Mouse (Mus musculus): ENCODE measurements around the gene Porcn. TPM values are rescaled to one million over a fixed set of nuclear protein-coding genes. Genes with fewer than 3 reads are reported as not detected.

The Porcn gene
- polyA plus RNA-seq, 1 experiment from 2014 or later, result 20.4 TPM

DNA sequence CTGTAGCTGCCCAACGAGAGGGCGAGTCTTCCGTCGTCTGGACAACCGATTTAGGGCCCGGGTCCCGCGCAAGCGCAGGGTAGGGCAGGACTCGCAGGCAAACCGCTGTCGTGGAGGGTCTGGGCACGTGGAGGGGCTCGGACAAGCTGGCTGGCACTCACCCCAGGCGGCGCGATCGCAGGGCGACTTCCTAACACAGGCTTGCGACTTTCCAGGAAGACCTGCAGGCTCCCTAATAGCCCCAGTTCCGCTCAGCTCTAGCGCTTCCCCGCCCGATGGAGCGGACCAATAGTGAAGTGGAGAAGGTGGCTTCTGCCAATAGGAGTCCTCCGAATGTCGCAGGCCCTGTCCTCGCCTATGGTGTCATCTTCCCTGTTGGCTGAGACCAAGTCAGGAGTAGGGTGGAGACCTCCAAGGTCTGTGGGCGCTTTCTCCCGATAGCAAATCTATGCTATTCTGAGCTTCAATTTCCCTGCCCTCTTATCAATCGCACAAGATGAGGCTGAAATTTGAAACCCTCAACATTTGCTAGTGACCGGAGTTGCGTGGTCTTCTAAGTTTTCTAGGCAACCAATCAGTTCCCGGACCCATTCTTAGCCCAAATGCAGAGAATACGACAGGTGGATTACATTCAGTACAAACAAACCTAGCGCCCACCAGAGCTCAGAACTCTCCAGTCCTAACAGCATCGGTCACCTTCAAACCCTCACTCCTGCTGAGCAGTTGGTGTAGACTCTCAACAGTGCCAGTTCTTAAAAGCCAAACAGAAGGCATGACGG, 13.5 kb downstream of the Porcn start:
- Histone ChIP-seq H3K9me3 (ENCODE audit: control insufficient read depth, low read length) (no peaks in the 10 kb centered on the region), H3K27ac (ENCODE audit: low read depth, low read length) (peak overlapping the region; percentile 71), H3K27me3 (ENCODE audit: control insufficient read depth, insufficient read depth, low read length) (no peaks in the 10 kb centered on the region), H3K9ac (ENCODE audit: low read depth, low read length) (peak overlapping the region; percentile 55; the same call in 1 of the 2 replicates), H3K36me3 (ENCODE audit: control insufficient read depth, insufficient read depth, low read length) (no peaks in the 10 kb centered on the region), H3K4me3 (ENCODE audit: low read depth, low read length) (peak overlapping the region; percentile 48), H3K4me2 (replicated peaks; ENCODE audit: low read depth, low read length) (peak overlapping the region; percentile 64), H3K4me1 (replicated peaks; ENCODE audit: control insufficient read depth, insufficient read depth, low read length) (no peaks in the 10 kb centered on the region)
- DNase-seq (ENCODE audit: low spot score), result peak; percentile 76
- WGBS, result 19% methylated on average over 29 of the region's 38 CpGs
- ATAC-seq (ENCODE audit: low FRiP score), result peak; percentile 97

DNA sequence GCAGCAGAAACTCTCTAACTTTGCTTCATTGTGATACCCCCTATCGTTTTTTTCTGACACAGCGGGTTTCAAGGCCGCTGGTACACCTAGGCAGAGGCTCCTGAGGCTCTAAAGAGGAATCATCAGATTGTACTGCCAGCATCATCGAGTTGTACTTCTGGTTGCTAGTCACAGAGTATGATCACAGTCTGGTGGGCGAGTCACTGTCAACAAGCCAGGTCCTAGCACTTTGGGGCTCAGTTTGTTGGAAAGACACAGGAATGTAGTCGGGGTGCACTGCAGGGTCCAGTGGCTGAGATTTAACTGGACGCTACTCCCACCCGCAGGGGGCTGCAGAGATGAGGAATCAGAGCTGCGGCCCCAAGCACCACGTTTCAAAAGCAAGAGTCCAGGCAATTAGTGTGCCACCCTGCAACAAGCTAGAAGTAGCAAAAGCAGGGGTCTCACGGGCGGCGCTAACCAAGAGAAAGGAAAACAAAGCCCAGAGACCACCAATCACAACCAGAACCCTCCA, 14.1 kb downstream of the Porcn start:
- Histone ChIP-seq H3K27me3 (ENCODE audit: control insufficient read depth, insufficient read depth, low read length) (no peaks in the 10 kb centered on the region), H3K4me1 (replicated peaks; ENCODE audit: control insufficient read depth, insufficient read depth, low read length) (no peaks in the 10 kb centered on the region), H3K9me3 (ENCODE audit: control insufficient read depth, low read length) (no peaks in the 10 kb centered on the region), H3K27ac (ENCODE audit: low read depth, low read length) (peak overlapping the region; percentile 71), H3K4me3 (ENCODE audit: low read depth, low read length) (peak overlapping the region; percentile 48), H3K4me2 (replicated peaks; ENCODE audit: low read depth, low read length) (peak overlapping the region; percentile 64), H3K9ac (ENCODE audit: low read depth, low read length) (peak overlapping the region; percentile 55), H3K36me3 (ENCODE audit: control insufficient read depth, insufficient read depth, low read length) (no peaks in the 10 kb centered on the region)
- peak; percentile 6 for ATAC-seq (ENCODE audit: low FRiP score)
- no peak for DNase-seq (ENCODE audit: low spot score)
- 15% methylated on average over 13 of the region's 13 CpGs for WGBS

DNA sequence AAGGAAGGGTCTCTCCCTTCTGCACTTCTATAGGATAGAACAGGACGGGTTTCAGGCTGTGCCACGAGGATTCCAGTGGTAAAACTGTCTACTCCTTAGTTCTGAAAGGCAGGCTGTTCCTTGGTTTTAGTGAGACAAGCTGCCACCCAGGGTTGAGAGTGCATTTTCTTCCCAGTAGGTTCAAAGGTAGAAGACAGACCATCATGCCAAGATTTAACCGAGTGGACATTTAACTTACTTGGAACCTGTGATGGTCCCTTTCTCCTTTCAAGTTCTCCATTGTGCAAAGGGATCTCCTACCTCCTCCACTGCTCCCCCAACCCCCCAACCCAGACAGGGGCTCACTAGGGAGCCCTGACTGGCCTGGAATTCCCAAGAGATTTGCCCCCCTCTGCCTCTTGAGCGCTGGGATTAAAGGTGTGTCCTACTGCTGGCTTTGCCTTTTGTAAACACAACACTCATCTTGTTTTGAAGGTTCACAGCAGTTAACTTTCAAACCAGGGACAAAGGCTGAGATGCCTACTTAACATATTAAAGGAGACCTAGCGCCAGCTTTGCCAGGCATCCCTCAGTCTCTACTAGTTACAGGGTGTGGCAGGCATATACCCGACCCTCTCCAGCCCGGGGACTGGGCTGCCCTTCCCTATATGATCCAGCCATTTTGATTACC, 23.3 kb downstream of the Porcn start:
- Histone ChIP-seq H3K4me2 (replicated peaks; ENCODE audit: low read depth, low read length) (no peak overlapping the region), H3K4me1 (replicated peaks; ENCODE audit: control insufficient read depth, insufficient read depth, low read length) (no peaks in the 10 kb centered on the region), H3K36me3 (ENCODE audit: control insufficient read depth, insufficient read depth, low read length) (no peaks in the 10 kb centered on the region), H3K27me3 (ENCODE audit: control insufficient read depth, insufficient read depth, low read length) (no peaks in the 10 kb centered on the region), H3K4me3 (ENCODE audit: low read depth, low read length) (no peak overlapping the region), H3K9ac (ENCODE audit: low read depth, low read length) (no peak overlapping the region), H3K9me3 (ENCODE audit: control insufficient read depth, low read length) (no peaks in the 10 kb centered on the region), H3K27ac (ENCODE audit: low read depth, low read length) (no peak overlapping the region)
- no peak for ATAC-seq (ENCODE audit: low FRiP score)
- DNase-seq (ENCODE audit: low spot score), result no peak
- WGBS, result 15% methylated on average over 7 of the region's 7 CpGs

DNA sequence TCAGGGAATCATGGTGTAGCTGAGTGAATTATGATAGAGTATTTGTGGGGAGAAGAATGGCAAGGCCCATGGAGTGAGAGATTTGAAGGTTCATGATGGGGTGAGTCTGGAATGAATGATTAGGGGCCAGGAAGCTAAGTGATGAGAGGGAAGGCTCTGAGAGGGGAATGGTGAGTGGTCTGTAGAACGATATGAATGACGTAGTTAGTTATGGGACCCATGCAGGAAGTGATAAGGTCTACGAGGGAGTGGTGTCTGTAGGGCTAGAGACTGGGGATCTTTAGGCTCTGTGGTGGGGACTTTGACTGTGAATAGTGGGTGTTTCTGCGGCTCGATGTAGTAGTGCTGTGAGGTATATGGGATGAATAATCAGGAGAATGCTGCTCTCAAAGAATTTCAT, 26.7 kb downstream of the Porcn start:
- H3K4me3 ChIP-seq (ENCODE audit: low read depth, low read length), result no peak overlapping the region
- no peaks in the 10 kb centered on the region for H3K27me3 ChIP-seq (ENCODE audit: control insufficient read depth, insufficient read depth, low read length)
- ATAC-seq (ENCODE audit: low FRiP score) (no peak), DNase-seq (ENCODE audit: low spot score) (no peak)
- H3K9ac ChIP-seq (ENCODE audit: low read depth, low read length), result no peak overlapping the region
- 90% methylated on average over 5 of the region's 5 CpGs for WGBS
- no peak overlapping the region for H3K4me2 ChIP-seq (replicated peaks; ENCODE audit: low read depth, low read length)
- no peak overlapping the region for H3K27ac ChIP-seq (ENCODE audit: low read depth, low read length)
- no peaks in the 10 kb centered on the region for H3K4me1 ChIP-seq (replicated peaks; ENCODE audit: control insufficient read depth, insufficient read depth, low read length)
- no peaks in the 10 kb centered on the region for H3K36me3 ChIP-seq (ENCODE audit: control insufficient read depth, insufficient read depth, low read length)
- H3K9me3 ChIP-seq (ENCODE audit: control insufficient read depth, low read length), result no peaks in the 10 kb centered on the region

DNA sequence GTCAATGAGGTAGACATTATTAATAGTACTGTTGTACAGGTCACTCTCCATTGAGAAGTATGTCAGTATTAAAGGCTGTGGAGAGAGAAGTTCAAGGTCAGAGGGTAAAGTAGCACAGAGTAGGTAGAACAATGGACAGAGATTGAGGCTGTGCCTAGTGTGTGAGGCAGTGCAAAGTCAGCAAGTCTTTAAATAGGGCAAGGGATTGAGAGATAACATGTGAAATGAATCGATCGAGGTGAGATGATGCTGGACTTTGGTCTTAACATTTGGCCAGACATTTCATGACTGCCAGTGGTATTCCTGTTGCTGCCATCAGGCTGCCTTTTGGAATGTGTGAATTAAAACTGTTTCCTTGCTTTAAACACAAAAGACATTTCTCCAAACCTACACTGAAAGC, 27.5 kb downstream of the Porcn start:
- no peaks in the 10 kb centered on the region for H3K9me3 ChIP-seq (ENCODE audit: control insufficient read depth, low read length)
- no peak overlapping the region for H3K27ac ChIP-seq (ENCODE audit: low read depth, low read length)
- no peaks in the 10 kb centered on the region for H3K36me3 ChIP-seq (ENCODE audit: control insufficient read depth, insufficient read depth, low read length)
- no peaks in the 10 kb centered on the region for H3K4me1 ChIP-seq (replicated peaks; ENCODE audit: control insufficient read depth, insufficient read depth, low read length)
- no peaks in the 10 kb centered on the region for H3K27me3 ChIP-seq (ENCODE audit: control insufficient read depth, insufficient read depth, low read length)
- ATAC-seq (ENCODE audit: low FRiP score) (no peak), DNase-seq (ENCODE audit: low spot score) (no peak)
- WGBS, result 97% methylated on average over 2 of the region's 2 CpGs
- H3K4me2 ChIP-seq (replicated peaks; ENCODE audit: low read depth, low read length), result no peak overlapping the region
- H3K9ac ChIP-seq (ENCODE audit: low read depth, low read length), result no peak overlapping the region
- H3K4me3 ChIP-seq (ENCODE audit: low read depth, low read length), result no peak overlapping the region

DNA sequence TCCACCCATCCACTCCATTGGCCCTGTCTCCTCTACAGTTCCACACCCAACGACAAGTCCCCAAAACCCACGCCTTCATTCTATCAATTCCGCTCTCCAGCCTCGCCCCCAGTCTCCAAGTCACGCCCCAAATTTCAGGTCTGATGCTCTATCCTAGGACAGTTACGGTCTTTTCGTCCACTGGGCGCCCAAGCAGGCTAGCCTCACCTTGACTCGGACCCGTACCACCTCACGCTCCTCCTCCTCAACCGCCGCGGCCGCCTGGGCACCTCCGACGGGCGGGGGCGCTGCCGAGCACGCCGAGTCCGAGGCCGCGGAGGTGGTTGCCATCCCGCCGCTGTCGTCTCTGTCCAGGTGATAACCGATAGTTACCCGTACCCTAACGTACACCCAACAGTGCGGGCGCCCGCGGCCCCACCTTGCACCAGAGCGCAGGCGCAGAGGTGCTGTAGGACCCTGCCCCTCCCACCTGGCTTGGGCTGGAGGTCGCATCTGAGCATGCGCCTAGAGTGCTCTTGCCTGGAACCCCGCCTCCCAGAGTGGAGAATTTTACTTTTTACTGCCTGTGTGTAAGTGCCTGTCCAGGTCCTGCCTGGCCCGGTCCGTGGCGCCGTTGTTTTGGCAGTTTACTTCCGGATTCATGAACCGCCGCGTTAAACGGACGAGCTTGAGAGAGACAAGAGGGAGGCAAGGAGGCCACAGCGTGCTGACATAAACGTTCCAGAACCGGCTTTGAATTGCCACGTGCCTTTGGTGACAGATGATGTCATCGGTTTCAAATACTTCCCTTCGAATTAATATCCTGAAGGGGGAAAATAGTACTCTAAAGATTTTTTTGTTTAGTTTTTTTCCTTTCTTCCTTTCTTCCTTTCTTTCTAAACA, 30.6 kb downstream of the Porcn start, which contains the start of gene Tbc1d25:
Tbc1d25 (minus strand) TSS at position 678 of the 882 bp plus-strand sequence.
- no peak within 1 kb of the TSS for H3K27ac ChIP-seq (ENCODE audit: low read depth, low read length)
- H3K27me3 ChIP-seq (ENCODE audit: control insufficient read depth, insufficient read depth, low read length), result no peaks in the 10 kb centered on the region
- H3K9ac ChIP-seq (ENCODE audit: low read depth, low read length), result peak within 1 kb of the TSS; percentile 54
- 17% methylated on average over 54 of the region's 56 CpGs for WGBS
- no peaks in the 10 kb centered on the region for H3K4me1 ChIP-seq (replicated peaks; ENCODE audit: control insufficient read depth, insufficient read depth, low read length)
- peak within 1 kb of the TSS; percentile 54 for H3K4me3 ChIP-seq (ENCODE audit: low read depth, low read length)
- peak within 1 kb of the TSS; percentile 37 for H3K4me2 ChIP-seq (replicated peaks; ENCODE audit: low read depth, low read length)
- H3K9me3 ChIP-seq (ENCODE audit: control insufficient read depth, low read length), result no peaks in the 10 kb centered on the region
- no peaks in the 10 kb centered on the region for H3K36me3 ChIP-seq (ENCODE audit: control insufficient read depth, insufficient read depth, low read length)
- ATAC-seq (ENCODE audit: low FRiP score) (peak; percentile 90), DNase-seq (ENCODE audit: low spot score) (peak; percentile 82)

DNA sequence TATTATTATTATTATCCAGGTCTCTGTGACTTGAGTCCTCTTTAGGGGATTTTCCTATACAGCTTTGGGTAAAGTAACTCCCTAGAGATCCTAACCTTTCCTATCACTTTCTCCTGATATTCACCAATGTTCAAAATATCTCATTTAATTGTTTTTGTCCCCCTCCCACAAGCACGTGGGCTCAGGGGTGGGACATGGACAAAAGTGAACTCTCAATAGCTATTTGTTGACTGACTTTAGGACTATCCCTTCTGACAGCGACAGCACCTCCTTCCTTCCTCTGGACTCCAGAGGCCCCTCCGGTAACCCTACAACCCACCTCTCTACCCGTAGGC, 31.2 kb downstream of the Porcn start:
- 19% methylated on average over 4 of the region's 4 CpGs for whole genome bisulfite sequencing
- Histone ChIP-seq H3K4me3 (ENCODE audit: low read depth, low read length) (peak overlapping the region; percentile 54), H3K9ac (ENCODE audit: low read depth, low read length) (peak overlapping the region; percentile 54), H3K9me3 (ENCODE audit: control insufficient read depth, low read length) (no peaks in the 10 kb centered on the region), H3K27me3 (ENCODE audit: control insufficient read depth, insufficient read depth, low read length) (no peaks in the 10 kb centered on the region), H3K4me2 (replicated peaks; ENCODE audit: low read depth, low read length) (peak overlapping the region; percentile 37), H3K36me3 (ENCODE audit: control insufficient read depth, insufficient read depth, low read length) (no peaks in the 10 kb centered on the region), H3K27ac (ENCODE audit: low read depth, low read length) (no peak overlapping the region), H3K4me1 (replicated peaks; ENCODE audit: control insufficient read depth, insufficient read depth, low read length) (no peaks in the 10 kb centered on the region)
- ATAC-seq (ENCODE audit: low FRiP score) (no peak; the same call in 1 of the 2 replicates), DNase-seq (ENCODE audit: low spot score) (no peak)

DNA sequence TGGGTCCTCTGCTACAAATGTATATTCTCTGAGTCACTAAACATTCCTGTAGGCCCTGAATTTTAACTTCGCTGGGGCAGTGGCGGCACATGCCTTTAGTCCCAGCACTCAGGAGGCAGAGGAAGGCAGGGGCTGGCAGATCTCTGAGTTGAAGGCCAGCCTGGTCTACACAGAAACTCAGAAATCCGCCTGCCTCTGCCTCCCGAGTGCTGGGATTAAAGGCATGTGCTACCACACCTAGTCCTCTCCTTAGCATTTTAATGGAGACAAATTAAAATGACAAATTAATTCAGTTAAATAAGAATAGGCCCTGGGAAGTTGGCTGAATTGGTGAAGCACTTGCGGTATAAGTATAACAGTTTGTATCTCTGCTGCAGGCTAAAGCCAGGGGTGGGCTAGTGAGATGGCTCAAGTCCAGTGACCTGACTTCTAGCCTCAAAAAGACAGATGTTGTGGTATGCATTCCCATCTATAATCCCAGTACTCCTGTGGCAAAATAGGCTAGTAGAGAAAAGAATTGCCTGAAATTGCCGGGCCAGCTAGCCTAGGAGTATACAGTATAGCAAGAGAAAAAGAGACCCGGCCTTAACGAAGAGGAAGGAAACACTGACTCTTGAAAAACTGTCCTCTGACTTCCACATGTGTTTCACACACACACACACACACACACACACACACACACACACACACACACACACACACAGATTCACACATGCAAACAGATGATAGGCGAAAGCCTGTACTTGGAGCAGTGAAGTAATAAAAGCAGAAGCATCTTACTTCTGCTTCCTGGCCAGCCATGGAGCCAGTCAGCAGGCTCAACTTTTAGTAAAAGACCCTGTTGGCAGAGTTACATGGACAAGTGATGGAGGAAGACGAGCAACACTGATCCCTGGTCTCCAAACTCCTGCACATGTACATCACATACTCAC, 38.3 kb downstream of the Porcn start:
- H3K4me2 ChIP-seq (replicated peaks; ENCODE audit: low read depth, low read length), result no peak overlapping the region
- H3K27me3 ChIP-seq (ENCODE audit: control insufficient read depth, insufficient read depth, low read length), result no peaks in the 10 kb centered on the region
- no peak for ATAC-seq (ENCODE audit: low FRiP score)
- H3K9me3 ChIP-seq (ENCODE audit: control insufficient read depth, low read length), result no peaks in the 10 kb centered on the region
- H3K4me1 ChIP-seq (replicated peaks; ENCODE audit: control insufficient read depth, insufficient read depth, low read length), result no peaks in the 10 kb centered on the region
- WGBS, result 94% methylated on average over 10 of the region's 10 CpGs
- H3K36me3 ChIP-seq (ENCODE audit: control insufficient read depth, insufficient read depth, low read length), result no peaks in the 10 kb centered on the region
- H3K4me3 ChIP-seq (ENCODE audit: low read depth, low read length), result no peak overlapping the region
- no peak overlapping the region for H3K9ac ChIP-seq (ENCODE audit: low read depth, low read length)
- no peak for DNase-seq (ENCODE audit: low spot score)
- H3K27ac ChIP-seq (ENCODE audit: low read depth, low read length), result no peak overlapping the region
